Mouse (Mus musculus) liver, embryonic 16.5 days (tissue): ENCODE measurements around the gene Pla2g16. TPM values are rescaled to one million over a fixed set of nuclear protein-coding genes. Genes with fewer than 3 reads are reported as not detected.

ENCODE experiments used
- ATAC-seq: fragments of 200-750 bp; cut with Nextera tagmentation; 2 replicates; pipeline ENCODE4 v1.8.0; 2017; ENCODE audit warnings: low read depth, mild to moderate bottlenecking, moderate number of reproducible peaks, moderate library complexity
- H3K27ac ChIP-seq: fragments of 300-500 bp; sonication (generic); 2 replicates; pipeline ENCODE4 v1.5.1; 2014; ENCODE audit warnings: mild to moderate bottlenecking, low read length
- H3K27me3 ChIP-seq: fragments of 300-500 bp; sonication (generic); 2 replicates; pipeline ENCODE4 v1.6.1; 2014; ENCODE audit warnings: low read depth, low read length, mixed read lengths; ENCODE audit not compliant: control insufficient read depth, insufficient read depth
- H3K36me3 ChIP-seq: fragments of 300-500 bp; sonication (generic); 2 replicates; pipeline ENCODE4 v1.6.1; 2014; ENCODE audit warnings: mild to moderate bottlenecking; ENCODE audit not compliant: control insufficient read depth, insufficient read depth
- H3K4me1 ChIP-seq: fragments of 300-500 bp; sonication (generic); 2 replicates; pipeline ENCODE4 v1.6.1; 2014; ENCODE audit warnings: low read depth, low read length, mixed read lengths; ENCODE audit not compliant: control insufficient read depth
- H3K4me2 ChIP-seq: fragments of 300-500 bp; sonication (generic); 2 replicates; pipeline ENCODE4 v1.6.1; 2014; ENCODE audit warnings: low read depth, low read length, mixed read lengths
- H3K4me3 ChIP-seq: fragments of 300-500 bp; sonication (generic); 2 replicates; pipeline ENCODE4 v1.5.1; 2014; ENCODE audit warnings: low read depth, mild to moderate bottlenecking, low read length
- H3K9ac ChIP-seq: fragments of 300-500 bp; sonication (generic); 2 replicates; pipeline ENCODE4 v1.6.1; 2014; ENCODE audit warnings: low read depth, low read length
- H3K9me3 ChIP-seq: fragments of 300-500 bp; sonication (generic); replicated peaks from 2 replicates; pipeline ENCODE4 v1.6.1; 2016; ENCODE audit warnings: low read length; ENCODE audit not compliant: control insufficient read depth
- WGBS: fragments of 180-500 bp; shearing (Covaris S2); extraction: QIAGEN DNeasy Blood & Tissue Kit; methylation state at CpG from one replicate; pipeline ENCODE4 v1.1.7; 2014; ENCODE audit not compliant: insufficient replicate concordance; 5-methylcytosine and 5-hydroxymethylcytosine counted together
- polyA plus RNA-seq: library from polyadenylated mRNA; unstranded; fragments of >200 nt; fragmentation: Nextera tagmentation; extraction: Ambion mirVana; gene quantifications from 2 replicates; pipeline ENCODE4 v1.2.1, GENCODE M21; 2015

Gene Pla2g16
- 18.8 and 23.0 TPM in 2 replicates for polyA plus RNA-seq

DNA sequence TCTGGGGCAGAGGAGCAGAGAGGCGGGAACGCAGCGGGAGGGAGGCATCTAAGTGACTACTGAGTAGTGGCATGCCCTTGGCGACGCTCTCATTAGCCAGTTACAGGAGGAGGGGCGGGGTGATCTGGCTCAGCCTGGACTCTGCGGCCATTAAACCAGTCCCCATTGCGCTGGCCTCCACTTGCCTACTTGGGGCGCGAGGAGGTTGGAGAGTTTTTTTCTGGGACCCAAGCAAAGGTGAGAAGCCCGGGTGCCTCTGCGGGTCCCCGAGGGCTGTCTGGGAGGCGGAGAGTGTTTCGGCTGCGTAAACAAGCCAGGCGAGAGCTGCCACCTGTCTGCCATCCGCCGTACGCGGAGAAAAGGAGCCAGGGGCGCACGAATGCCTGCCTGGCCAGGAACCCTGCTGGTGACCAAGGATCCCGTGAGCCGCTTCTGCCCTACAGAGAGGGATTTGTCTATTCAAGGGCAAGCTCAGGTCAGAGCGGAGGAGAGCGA lies at the start of gene Pla2g16:
Gene Pla2g16 (plus strand): TSS at position 132 of the 495 bp plus-strand sequence.
- H3K36me3 ChIP-seq = no peaks in the 10 kb centered on the region
- under 1% methylated on average over 27 of the region's 27 CpGs for WGBS
- ATAC-seq = peak; percentile 97
- peak within 1 kb of the TSS; percentile 67 for H3K27ac ChIP-seq
- peak within 1 kb of the TSS; percentile 82 for H3K4me2 ChIP-seq
- no peaks in the 10 kb centered on the region for H3K27me3 ChIP-seq
- peak within 1 kb of the TSS; percentile 78 for H3K4me3 ChIP-seq
- H3K4me1 ChIP-seq = peaks cover 30% of the 10 kb centered on the region
- no peaks in the 10 kb centered on the region for H3K9me3 ChIP-seq
- peak within 1 kb of the TSS; percentile 87 for H3K9ac ChIP-seq

DNA sequence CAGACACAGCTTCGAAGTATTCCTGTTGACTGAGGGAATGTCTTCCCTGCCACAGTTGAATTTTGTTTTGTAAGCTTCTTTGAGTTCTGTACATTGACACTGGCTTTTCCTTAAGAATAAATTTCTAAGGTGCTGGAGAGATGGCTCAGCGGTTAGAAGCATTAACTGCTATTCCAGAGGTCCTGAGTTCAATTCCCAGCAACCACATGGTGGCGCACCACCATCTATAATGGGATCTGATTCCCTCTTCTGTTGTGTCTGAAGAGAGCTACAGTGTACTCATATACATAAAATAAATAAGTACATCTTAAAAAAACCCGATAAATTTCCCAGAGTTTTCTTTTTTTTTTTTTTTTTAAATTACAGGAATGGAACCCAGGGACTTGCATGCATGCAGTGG lies 49.2 kb upstream of the Pla2g16 start:
- Histone ChIP-seq H3K9ac (no peak overlapping the region), H3K9me3 (no peaks in the 10 kb centered on the region), H3K4me2 (no peak overlapping the region), H3K27me3 (no peaks in the 10 kb centered on the region), H3K27ac (no peak overlapping the region), H3K4me1 (peaks cover 3% of the 10 kb centered on the region; the same call in 1 of the 2 replicates), H3K4me3 (no peak overlapping the region), H3K36me3 (peaks cover 8% of the 10 kb centered on the region)
- 71% methylated on average over 4 of the region's 4 CpGs for WGBS
- ATAC-seq = no peak

DNA sequence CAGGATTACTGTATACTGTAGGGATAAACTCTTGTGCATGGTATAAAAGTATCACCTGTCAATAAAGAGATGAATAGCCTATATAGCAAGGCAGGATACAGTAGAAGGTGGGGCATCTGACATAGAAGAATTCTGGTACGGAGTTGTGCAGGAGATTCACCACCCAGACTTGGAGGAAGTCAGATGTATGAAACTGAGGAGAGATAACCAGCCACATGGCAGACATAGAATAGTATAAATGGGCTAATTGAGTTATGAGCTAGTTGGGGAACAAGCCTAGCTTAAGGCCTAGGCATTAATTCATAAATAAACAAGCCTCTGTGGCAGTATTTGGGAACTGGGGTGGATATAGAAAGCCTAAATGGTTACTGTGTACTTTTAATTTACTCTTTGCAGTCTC lies 40.8 kb upstream of the Pla2g16 start:
- no peak overlapping the region for H3K27ac ChIP-seq
- H3K27me3 ChIP-seq = no peaks in the 10 kb centered on the region
- H3K4me1 ChIP-seq = peaks cover 2% of the 10 kb centered on the region; the same call in 1 of the 2 replicates
- no peak overlapping the region for H3K4me3 ChIP-seq
- WGBS = 34% methylated on average over 1 of the region's 1 CpGs
- H3K4me2 ChIP-seq = no peak overlapping the region
- no peak overlapping the region for H3K9ac ChIP-seq
- H3K9me3 ChIP-seq = no peaks in the 10 kb centered on the region
- ATAC-seq = no peak
- H3K36me3 ChIP-seq = peaks cover 8% of the 10 kb centered on the region; the same call in 1 of the 2 replicates

DNA sequence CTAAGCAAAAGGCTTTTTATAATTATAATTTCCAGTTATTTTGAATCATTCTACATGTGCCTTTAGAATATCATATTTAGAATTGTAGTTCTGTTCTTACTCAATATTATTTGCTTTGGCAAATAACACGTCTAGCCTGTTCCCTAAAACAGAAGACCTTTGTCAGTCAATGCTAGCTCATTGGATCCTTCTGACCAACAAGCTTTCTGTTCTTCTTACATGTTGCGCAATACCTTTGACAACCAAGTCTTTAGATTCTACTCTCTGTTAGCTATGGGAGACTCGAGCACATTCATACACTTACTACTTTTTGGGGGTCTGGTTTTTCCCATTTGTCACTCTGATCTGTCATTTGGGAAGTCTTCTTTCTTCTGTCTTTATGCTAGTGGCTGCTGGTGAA lies 35.6 kb upstream of the Pla2g16 start:
- 82% methylated on average over 3 of the region's 3 CpGs for WGBS
- H3K4me1 ChIP-seq = no peaks in the 10 kb centered on the region
- H3K4me2 ChIP-seq = no peak overlapping the region
- H3K9ac ChIP-seq = no peak overlapping the region
- no peak overlapping the region for H3K27ac ChIP-seq
- no peaks in the 10 kb centered on the region for H3K27me3 ChIP-seq
- H3K36me3 ChIP-seq = peaks cover 21% of the 10 kb centered on the region
- H3K4me3 ChIP-seq = no peak overlapping the region
- no peaks in the 10 kb centered on the region for H3K9me3 ChIP-seq
- ATAC-seq = no peak

DNA sequence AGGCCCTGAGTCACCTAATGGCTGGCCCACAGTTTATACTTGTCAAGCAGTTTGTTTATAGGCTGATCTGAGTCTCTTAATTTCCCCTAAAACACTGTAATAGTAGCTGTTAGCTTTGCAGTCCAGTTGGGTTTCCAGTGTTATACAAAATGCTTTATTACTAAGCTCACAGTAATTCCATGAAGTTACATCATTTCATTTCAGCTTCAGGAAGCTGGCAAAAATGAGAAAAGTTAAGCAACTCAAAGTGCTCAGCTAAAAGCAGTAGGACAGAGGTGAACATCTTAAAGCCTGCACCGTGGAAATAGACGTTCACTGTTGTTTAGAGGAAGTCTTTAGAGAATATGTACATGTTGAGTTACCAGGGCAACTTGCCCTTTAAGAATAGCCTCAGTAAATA lies 34.4 kb upstream of the Pla2g16 start:
- Histone ChIP-seq H3K4me3 (no peak overlapping the region), H3K9ac (no peak overlapping the region), H3K27me3 (no peaks in the 10 kb centered on the region), H3K4me2 (no peak overlapping the region), H3K9me3 (no peaks in the 10 kb centered on the region), H3K4me1 (no peaks in the 10 kb centered on the region), H3K36me3 (peaks cover 21% of the 10 kb centered on the region), H3K27ac (no peak overlapping the region)
- whole genome bisulfite sequencing = 82% methylated on average over 2 of the region's 2 CpGs
- ATAC-seq = no peak

DNA sequence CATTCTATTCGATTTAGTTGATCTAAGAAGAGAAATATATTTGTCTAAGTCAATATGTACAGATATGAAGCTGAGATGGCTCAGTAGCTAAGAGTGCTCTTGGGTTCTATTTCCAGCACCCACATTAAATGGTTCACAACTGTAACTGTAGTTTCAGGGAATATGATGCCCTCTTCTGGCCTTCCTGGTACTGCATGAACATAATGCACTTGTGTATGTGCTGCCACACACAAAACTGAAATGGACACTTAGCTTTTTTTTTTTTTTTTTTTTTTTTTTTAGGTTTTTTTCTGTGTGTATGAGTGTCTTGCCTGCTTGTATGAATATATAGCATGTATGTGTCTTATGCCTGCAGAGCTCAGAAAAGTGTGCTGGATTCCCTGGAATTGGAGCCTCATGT lies 34.0 kb upstream of the Pla2g16 start:
- Histone ChIP-seq H3K9me3 (no peaks in the 10 kb centered on the region), H3K9ac (no peak overlapping the region), H3K4me2 (no peak overlapping the region), H3K27ac (no peak overlapping the region), H3K4me3 (no peak overlapping the region), H3K4me1 (no peaks in the 10 kb centered on the region), H3K27me3 (no peaks in the 10 kb centered on the region), H3K36me3 (peaks cover 21% of the 10 kb centered on the region)
- 83% methylated on average over 1 of the region's 1 CpGs for whole genome bisulfite sequencing
- ATAC-seq = no peak

DNA sequence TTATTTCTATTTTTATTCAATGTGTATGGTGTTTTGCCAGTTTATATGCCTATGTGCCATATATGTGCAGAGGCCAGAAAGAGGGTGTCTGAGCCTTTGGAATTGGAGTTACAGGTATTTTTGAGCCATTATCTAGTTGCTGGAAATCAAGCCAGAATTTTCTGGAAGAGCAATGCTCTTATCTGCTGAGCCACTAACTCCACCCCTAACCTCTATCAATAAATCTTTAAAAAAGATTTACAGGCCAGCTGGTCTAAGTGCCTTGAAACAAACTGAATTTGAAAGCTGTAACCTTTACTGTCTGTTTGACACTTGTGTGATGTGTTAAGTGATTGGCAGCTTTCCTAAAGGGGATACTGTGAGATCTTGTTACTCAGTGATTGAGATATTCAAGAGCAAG lies 33.5 kb upstream of the Pla2g16 start:
- no peaks in the 10 kb centered on the region for H3K27me3 ChIP-seq
- no peaks in the 10 kb centered on the region for H3K4me1 ChIP-seq
- H3K9me3 ChIP-seq = no peaks in the 10 kb centered on the region
- no peak overlapping the region for H3K27ac ChIP-seq
- no peak overlapping the region for H3K4me2 ChIP-seq
- ATAC-seq = no peak
- no peak overlapping the region for H3K4me3 ChIP-seq
- H3K9ac ChIP-seq = no peak overlapping the region
- H3K36me3 ChIP-seq = peaks cover 19% of the 10 kb centered on the region

DNA sequence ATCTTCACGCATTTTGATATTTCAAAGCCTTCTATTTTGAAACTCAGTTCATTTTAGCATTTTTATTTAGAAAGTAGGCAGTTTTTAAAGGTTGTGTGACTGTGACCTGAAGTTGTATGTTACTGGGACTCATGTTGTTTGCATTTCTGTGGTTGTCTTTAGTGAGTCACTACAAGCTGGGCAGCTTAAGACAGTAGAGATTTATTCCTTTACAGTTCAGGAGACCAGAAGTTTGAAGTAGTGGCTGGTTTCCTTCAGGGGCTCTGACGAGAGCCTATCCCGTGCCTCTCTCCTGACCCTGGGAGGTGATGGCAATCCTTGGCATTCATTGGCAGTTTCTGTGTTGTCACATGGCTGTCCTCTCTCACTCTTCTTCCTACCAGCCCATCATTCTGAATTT lies 32.4 kb upstream of the Pla2g16 start:
- no peak for ATAC-seq
- Histone ChIP-seq H3K4me3 (no peak overlapping the region), H3K9me3 (no peaks in the 10 kb centered on the region), H3K36me3 (peaks cover 21% of the 10 kb centered on the region), H3K4me2 (no peak overlapping the region), H3K27ac (no peak overlapping the region), H3K27me3 (no peaks in the 10 kb centered on the region), H3K4me1 (no peaks in the 10 kb centered on the region), H3K9ac (no peak overlapping the region)
- WGBS = 81% methylated on average over 3 of the region's 3 CpGs

DNA sequence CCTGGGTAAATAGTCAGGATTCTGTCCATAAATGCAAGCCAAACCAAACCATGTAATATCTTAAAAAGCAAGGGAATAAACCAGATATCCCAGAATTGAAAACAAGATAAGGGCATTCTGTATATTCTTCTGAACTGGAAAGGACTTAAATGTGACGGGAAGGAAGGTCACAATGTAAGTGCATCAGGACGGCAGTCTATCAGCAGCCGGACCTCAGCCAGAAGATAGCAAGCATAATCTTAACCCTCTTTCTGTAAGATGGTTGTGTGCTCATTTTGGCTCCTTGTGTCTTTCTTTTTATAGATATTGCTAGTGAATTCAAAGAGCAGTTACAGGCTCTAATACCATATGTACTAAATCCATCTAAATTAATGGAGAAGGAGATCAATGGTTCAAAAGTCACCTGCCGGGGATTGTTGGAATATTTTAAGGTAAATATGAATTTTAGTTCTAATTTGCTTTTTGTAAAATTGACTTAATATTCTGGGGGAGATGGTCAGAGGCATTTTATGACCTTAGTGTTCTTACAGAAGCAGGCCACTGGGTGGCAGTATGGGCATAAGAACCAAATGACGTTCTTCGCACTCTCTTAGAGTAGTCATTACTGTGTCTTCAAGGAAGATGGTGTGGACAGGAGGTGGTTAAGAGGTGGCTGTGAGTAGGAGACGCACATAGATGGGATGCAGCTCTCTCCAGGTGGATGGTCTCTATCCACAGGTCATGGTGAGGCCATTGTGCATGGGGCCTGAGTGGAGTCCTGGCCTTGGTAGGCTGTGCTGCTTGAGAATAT lies 28.4 kb upstream of the Pla2g16 start:
- Histone ChIP-seq H3K36me3 (peaks cover 8% of the 10 kb centered on the region; the same call in 1 of the 2 replicates), H3K9me3 (no peaks in the 10 kb centered on the region), H3K27me3 (no peaks in the 10 kb centered on the region), H3K4me2 (no peak overlapping the region), H3K4me3 (no peak overlapping the region), H3K27ac (no peak overlapping the region), H3K4me1 (no peaks in the 10 kb centered on the region), H3K9ac (no peak overlapping the region)
- ATAC-seq = peak; percentile 30; the same call in 1 of the 2 replicates
- 49% methylated on average over 7 of the region's 7 CpGs for WGBS
